Mouse (Mus musculus): ENCODE results near the gene Olfr459. TPM values are rescaled to one million over a fixed set of nuclear protein-coding genes. Genes with fewer than 3 reads are reported as not detected.

Gene Olfr459
- polyA plus RNA-seq, 1 experiment: not detected

GRCm38 (mm10) chr6:41744664-41745392 lies 30.1 kb downstream of the Olfr459 start:
- no peak for TF ChIP-seq USF1 (IDR thresholded peaks at IDR 0.05; ENCODE audit: low read depth)
- TF ChIP-seq MYOG (IDR thresholded peaks at IDR 0.05; ENCODE audit: control insufficient read depth, extremely low read depth, insufficient read length): no peak
- TF ChIP-seq FOSL1 (IDR thresholded peaks at IDR 0.05; ENCODE audit: insufficient read depth, low read length, poor library complexity, severe bottlenecking): no peak
- no peak for TF ChIP-seq CEBPB (IDR thresholded peaks at IDR 0.05; ENCODE audit: low read depth)
- no peak for TF ChIP-seq MYOD1 (IDR thresholded peaks at IDR 0.05; ENCODE audit: control insufficient read depth, insufficient read length, low read depth)
- TF ChIP-seq MAX (IDR thresholded peaks at IDR 0.05): no peak
- no peak for TF ChIP-seq CTCF (IDR thresholded peaks at IDR 0.05; ENCODE audit: control insufficient read depth, insufficient read depth, insufficient read length)
- no peaks in the 10 kb centered on the region for H3K79me2 ChIP-seq (ENCODE audit: control insufficient read depth, insufficient read depth)
- no peak overlapping the region for H3ac ChIP-seq (ENCODE audit: control insufficient read depth, insufficient read length, low read depth)
- no peaks in the 10 kb centered on the region for H3K27me3 ChIP-seq (ENCODE audit: control insufficient read depth, insufficient read depth, insufficient read length)
- no peaks in the 10 kb centered on the region for H3K79me3 ChIP-seq (ENCODE audit: low read depth)
- H3K4me3 ChIP-seq (ENCODE audit: insufficient read depth, poor library complexity, severe bottlenecking): no peak overlapping the region
- no peaks in the 10 kb centered on the region for H3K36me3 ChIP-seq (ENCODE audit: control insufficient read depth, insufficient read depth)

- Histone ChIP-seq H3ac (ENCODE audit: control insufficient read depth, insufficient read length, low read depth) (no peak overlapping the region), H3K36me3 (ENCODE audit: control insufficient read depth, insufficient read depth) (no peaks in the 10 kb centered on the region), H3K79me2 (ENCODE audit: control insufficient read depth, insufficient read depth) (no peaks in the 10 kb centered on the region), H3K4me3 (ENCODE audit: insufficient read depth, poor library complexity, severe bottlenecking) (no peak overlapping the region), H3K79me3 (ENCODE audit: low read depth) (no peaks in the 10 kb centered on the region), H3K27me3 (ENCODE audit: control insufficient read depth, insufficient read depth, insufficient read length) (no peaks in the 10 kb centered on the region)
- TF ChIP-seq FOSL1 (IDR thresholded peaks at IDR 0.05; ENCODE audit: insufficient read depth, low read length, poor library complexity, severe bottlenecking) (no peak), CEBPB (IDR thresholded peaks at IDR 0.05; ENCODE audit: low read depth) (no peak), USF1 (IDR thresholded peaks at IDR 0.05; ENCODE audit: low read depth) (no peak), MYOG (IDR thresholded peaks at IDR 0.05; ENCODE audit: control insufficient read depth, extremely low read depth, insufficient read length) (no peak), CTCF (IDR thresholded peaks at IDR 0.05; ENCODE audit: control insufficient read depth, insufficient read depth, insufficient read length) (no peak), MAX (IDR thresholded peaks at IDR 0.05) (no peak), MYOD1 (IDR thresholded peaks at IDR 0.05; ENCODE audit: control insufficient read depth, insufficient read length, low read depth) (no peak)
Observed at GRCm38 (mm10) chr6:41741101-41741500, 33.9 kb downstream of the Olfr459 start.

- Histone ChIP-seq H3ac (ENCODE audit: control insufficient read depth, insufficient read length, low read depth) (no peak overlapping the region), H3K36me3 (ENCODE audit: control insufficient read depth, insufficient read depth) (no peaks in the 10 kb centered on the region), H3K79me3 (ENCODE audit: low read depth) (no peaks in the 10 kb centered on the region), H3K4me3 (ENCODE audit: insufficient read depth, poor library complexity, severe bottlenecking) (no peak overlapping the region), H3K27me3 (ENCODE audit: control insufficient read depth, insufficient read depth, insufficient read length) (no peaks in the 10 kb centered on the region), H3K79me2 (ENCODE audit: control insufficient read depth, insufficient read depth) (no peaks in the 10 kb centered on the region)
- no peak for TF ChIP-seq MAX (IDR thresholded peaks at IDR 0.05)
- no peak for TF ChIP-seq MYOG (IDR thresholded peaks at IDR 0.05; ENCODE audit: control insufficient read depth, extremely low read depth, insufficient read length)
- TF ChIP-seq FOSL1 (IDR thresholded peaks at IDR 0.05; ENCODE audit: insufficient read depth, low read length, poor library complexity, severe bottlenecking): no peak
- TF ChIP-seq CTCF (IDR thresholded peaks at IDR 0.05; ENCODE audit: control insufficient read depth, insufficient read depth, insufficient read length): no peak
- no peak for TF ChIP-seq CEBPB (IDR thresholded peaks at IDR 0.05; ENCODE audit: low read depth)
- no peak for TF ChIP-seq USF1 (IDR thresholded peaks at IDR 0.05; ENCODE audit: low read depth)
- no peak for TF ChIP-seq MYOD1 (IDR thresholded peaks at IDR 0.05; ENCODE audit: control insufficient read depth, insufficient read length, low read depth)
Observed at GRCm38 (mm10) chr6:41734719-41735470, 40.1 kb downstream of the Olfr459 start.

- Histone ChIP-seq H3K79me2 (ENCODE audit: control insufficient read depth, insufficient read depth) (no peaks in the 10 kb centered on the region), H3K36me3 (ENCODE audit: control insufficient read depth, insufficient read depth) (no peaks in the 10 kb centered on the region), H3K79me3 (ENCODE audit: low read depth) (no peaks in the 10 kb centered on the region), H3K4me3 (ENCODE audit: insufficient read depth, poor library complexity, severe bottlenecking) (no peak overlapping the region), H3K27me3 (ENCODE audit: control insufficient read depth, insufficient read depth, insufficient read length) (no peaks in the 10 kb centered on the region), H3ac (ENCODE audit: control insufficient read depth, insufficient read length, low read depth) (no peak overlapping the region)
- TF ChIP-seq CEBPB (IDR thresholded peaks at IDR 0.05; ENCODE audit: low read depth) (no peak), USF1 (IDR thresholded peaks at IDR 0.05; ENCODE audit: low read depth) (no peak), FOSL1 (IDR thresholded peaks at IDR 0.05; ENCODE audit: insufficient read depth, low read length, poor library complexity, severe bottlenecking) (no peak), MYOD1 (IDR thresholded peaks at IDR 0.05; ENCODE audit: control insufficient read depth, insufficient read length, low read depth) (no peak), MAX (IDR thresholded peaks at IDR 0.05) (no peak), MYOG (IDR thresholded peaks at IDR 0.05; ENCODE audit: control insufficient read depth, extremely low read depth, insufficient read length) (no peak), CTCF (IDR thresholded peaks at IDR 0.05; ENCODE audit: control insufficient read depth, insufficient read depth, insufficient read length) (no peak)
Observed at GRCm38 (mm10) chr6:41727989-41728609, 46.9 kb downstream of the Olfr459 start.

GRCm38 (mm10) chr6:41721430-41721829 lies 53.5 kb downstream of the Olfr459 start:
- H3K79me3 ChIP-seq (ENCODE audit: low read depth): no peaks in the 10 kb centered on the region
- no peak overlapping the region for H3ac ChIP-seq (ENCODE audit: control insufficient read depth, insufficient read length, low read depth)
- no peak overlapping the region for H3K4me3 ChIP-seq (ENCODE audit: insufficient read depth, poor library complexity, severe bottlenecking)
- no peaks in the 10 kb centered on the region for H3K79me2 ChIP-seq (ENCODE audit: control insufficient read depth, insufficient read depth)
- TF ChIP-seq MAX (IDR thresholded peaks at IDR 0.05) (no peak), MYOD1 (IDR thresholded peaks at IDR 0.05; ENCODE audit: control insufficient read depth, insufficient read length, low read depth) (no peak), USF1 (IDR thresholded peaks at IDR 0.05; ENCODE audit: low read depth) (no peak), FOSL1 (IDR thresholded peaks at IDR 0.05; ENCODE audit: insufficient read depth, low read length, poor library complexity, severe bottlenecking) (no peak)
- no peaks in the 10 kb centered on the region for H3K36me3 ChIP-seq (ENCODE audit: control insufficient read depth, insufficient read depth)
- no peaks in the 10 kb centered on the region for H3K27me3 ChIP-seq (ENCODE audit: control insufficient read depth, insufficient read depth, insufficient read length)

Other genes with a start within 250 kb of the Olfr459 start
- gene Ephb6, start 169.7 kb downstream of the Olfr459 start, polyA plus RNA-seq (2012; fragmentation: generic; extraction: Trizol): 13.0 TPM
- gene Trpv6, start 138.8 kb downstream of the Olfr459 start, polyA plus RNA-seq (2012; fragmentation: generic; extraction: Trizol): 0.09 TPM
- not detected for gene Trpv5, start 94.4 kb downstream of the Olfr459 start, polyA plus RNA-seq (2012; fragmentation: generic; extraction: Trizol)
- not detected for gene Llcfc1, start 90.7 kb downstream of the Olfr459 start, polyA plus RNA-seq (2012; fragmentation: generic; extraction: Trizol)
- gene Kel, start 70.8 kb downstream of the Olfr459 start, polyA plus RNA-seq (2012; fragmentation: generic; extraction: Trizol): not detected
- gene Pip, start 72.4 kb upstream of the Olfr459 start, polyA plus RNA-seq (2012; fragmentation: generic; extraction: Trizol): not detected
- gene Sval2, start 77.8 kb upstream of the Olfr459 start, polyA plus RNA-seq (2012; fragmentation: generic; extraction: Trizol): not detected
- gene Sval1, start 176.5 kb upstream of the Olfr459 start, polyA plus RNA-seq (2012; fragmentation: generic; extraction: Trizol): not detected
- gene Sval3, start 193.0 kb upstream of the Olfr459 start, polyA plus RNA-seq (2012; fragmentation: generic; extraction: Trizol): not detected